Mouse (Mus musculus): ENCODE results near the gene Tmem37.

DNA sequence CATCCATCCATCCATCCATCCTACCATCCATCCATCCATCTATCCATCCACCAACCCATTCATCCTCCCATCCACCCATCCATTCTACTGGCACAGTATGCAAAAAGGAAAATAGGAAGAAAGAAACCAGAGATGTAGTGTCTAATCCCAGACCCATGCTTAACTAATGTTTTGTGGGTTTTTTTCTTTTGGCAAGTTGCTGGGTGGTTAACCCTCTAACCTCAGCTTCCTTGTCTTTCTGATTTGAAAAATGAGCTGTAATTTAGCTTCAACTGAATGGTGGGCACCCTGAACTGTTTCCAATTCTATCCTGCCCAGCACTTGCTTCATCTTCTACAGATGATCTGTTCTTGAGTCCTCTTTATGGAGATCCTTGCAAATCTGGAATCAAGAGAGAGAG is 26.5 kb downstream of the Tmem37 start:
- no peak for TF ChIP-seq POLR2A (IDR thresholded peaks at IDR 0.05; ENCODE audit: insufficient read depth, low read depth, low read length)
- TF ChIP-seq CTCF (IDR thresholded peaks at IDR 0.05), result no peak
